ENCODE assay signal across 12 mouse cellular contexts in genomic region chr15:93404849-93405248, GRCm38 (mm10).
"Had no signal": no experiment of that assay in that cellular context is flagged by ENCODE, and none has a peak within 500 bp of the region (broad histone marks: within the 10 kb centered on the region; RNA-seq: fewer than 3 reads in every experiment).

No protein-coding gene starts in this region.

- DNase-seq: gastrocnemius, postnatal 10 days; gastrocnemius, postnatal 25 days; heart, adult 18-20 months; heart, postnatal 10 days; kidney, adult 11 months; kidney, adult 2 months; kidney, adult 9 months; kidney, postnatal 14 days; kidney, postnatal 36 days; layer of hippocampus, adult 9-11 months; layer of hippocampus, postnatal 36 days; left cerebral cortex, postnatal 4 days had no signal
